25 mouse cellular contexts compared by ENCODE assay signal in the genomic region with DNA sequence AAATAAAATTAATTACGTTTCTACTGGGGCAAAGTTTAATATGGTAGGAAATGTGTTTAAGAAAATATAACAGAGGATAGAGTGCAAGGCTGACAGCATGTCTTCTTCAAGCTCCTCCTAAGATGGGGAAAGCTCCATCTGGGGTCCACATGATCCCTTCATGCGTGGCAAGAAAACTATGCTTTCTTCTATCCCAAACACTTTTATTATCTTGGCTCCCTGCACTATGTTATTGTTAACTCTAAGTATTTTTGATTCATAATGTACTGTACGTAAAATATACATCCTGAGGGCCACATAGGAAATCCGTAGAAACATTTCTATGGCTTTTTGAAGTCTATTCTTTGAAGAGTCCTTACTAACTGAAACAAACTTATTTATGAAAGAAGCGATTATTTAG.
"Had no signal": no experiment of that assay in that cellular context is flagged by ENCODE, and none has a peak within 500 bp of the region (broad histone marks: within the 10 kb centered on the region; RNA-seq: fewer than 3 reads in every experiment).

No protein-coding gene starts in this region.

- ATAC-seq: hindbrain, embryonic 16.5 days; inflammation-experienced regulatory T-cells, adult 6 months; intestine, embryonic 15.5 days; intestine, postnatal 0 days had no signal

- H3K9ac ChIP-seq: heart, embryonic 12.5 days; hindbrain, embryonic 12.5 days; hindbrain, embryonic 14.5 days; intestine, embryonic 15.5 days; limb, embryonic 13.5 days had no signal

- H3K4me1 ChIP-seq: heart, embryonic 10.5 days; heart, embryonic 12.5 days; hindbrain, embryonic 10.5 days; hindbrain, embryonic 12.5 days; intestine, embryonic 15.5 days; limb, embryonic 13.5 days had no signal

- H3K4me3 ChIP-seq: gastrocnemius, adult 2 months; heart, embryonic 10.5 days; heart, embryonic 12.5 days; hindbrain, embryonic 10.5 days; hindbrain, embryonic 12.5 days; intestine, embryonic 15.5 days; layer of hippocampus, adult 2 months; left cerebral cortex, adult 2 months; limb, embryonic 13.5 days had no signal

- H3K4me2 ChIP-seq: heart, embryonic 12.5 days; hindbrain, embryonic 12.5 days; hindbrain, embryonic 14.5 days; intestine, embryonic 15.5 days; limb, embryonic 13.5 days; liver, embryonic 11.5 days had no signal

- DNase-seq: gastrocnemius, adult 2 months; gastrocnemius, postnatal 10 days; gastrocnemius, postnatal 25 days; heart, adult 18-20 months; heart, postnatal 10 days; heart, postnatal 4 days; kidney, adult 18-20 months; kidney, adult 8-10 months; kidney, postnatal 10 days; kidney, postnatal 25 days; kidney, postnatal 4 days; liver had no signal

- H3K9me3 ChIP-seq: heart, embryonic 10.5 days; heart, embryonic 12.5 days; hindbrain, embryonic 10.5 days; hindbrain, embryonic 12.5 days; intestine, embryonic 15.5 days; limb, embryonic 13.5 days had no signal

- H3K36me3 ChIP-seq: heart, embryonic 10.5 days; heart, embryonic 12.5 days; hindbrain, embryonic 12.5 days; intestine, embryonic 15.5 days; limb, embryonic 13.5 days had no signal

- H3K27me3 ChIP-seq: heart, embryonic 12.5 days; hindbrain, embryonic 12.5 days; intestine, embryonic 15.5 days; limb, embryonic 13.5 days had no signal

- H3K27ac ChIP-seq: gastrocnemius, adult 2 months; heart, embryonic 10.5 days; hindbrain, embryonic 10.5 days; hindbrain, embryonic 12.5 days; hindbrain, embryonic 14.5 days; intestine, embryonic 15.5 days; layer of hippocampus, adult 2 months; left cerebral cortex, adult 2 months; limb, embryonic 13.5 days had no signal
